Mouse (Mus musculus) neural tube, embryonic 13.5 days (tissue): ENCODE results near the gene Ptov1. TPM values are rescaled to one million over a fixed set of nuclear protein-coding genes. Genes with fewer than 3 reads are reported as not detected.

ENCODE experiments used
- ATAC-seq: fragments of 200-750 bp; cut with Nextera tagmentation; 2 replicates; pipeline ENCODE4 v1.8.0; 2017; ENCODE audit warnings: low read depth, mild to moderate bottlenecking, moderate TSS enrichment, moderate library complexity
- H3K27ac ChIP-seq: fragments of 300-500 bp; sonication (generic); replicated peaks from 2 replicates; pipeline ENCODE4 v1.5.1; 2015; ENCODE audit warnings: moderate library complexity, mild to moderate bottlenecking, inconsistent platforms
- H3K27me3 ChIP-seq: fragments of 300-500 bp; sonication (generic); 2 replicates; pipeline ENCODE4 v1.6.1; 2015; ENCODE audit warnings: mild to moderate bottlenecking, inconsistent platforms
- H3K36me3 ChIP-seq: fragments of 300-500 bp; sonication (generic); 2 replicates; pipeline ENCODE4 v1.6.1; 2015; ENCODE audit warnings: mild to moderate bottlenecking, inconsistent platforms
- H3K4me1 ChIP-seq: fragments of 300-500 bp; sonication (generic); replicated peaks from 2 replicates; pipeline ENCODE4 v1.6.1; 2015; ENCODE audit warnings: inconsistent platforms
- H3K4me2 ChIP-seq: fragments of 300-500 bp; sonication (generic); 2 replicates; pipeline ENCODE4 v1.6.1; 2015; ENCODE audit warnings: inconsistent platforms, mild to moderate bottlenecking, moderate library complexity
- H3K4me3 ChIP-seq: fragments of 300-500 bp; sonication (generic); 2 replicates; pipeline ENCODE4 v1.5.1; 2015; ENCODE audit warnings: mild to moderate bottlenecking, inconsistent platforms
- H3K9ac ChIP-seq: fragments of 300-500 bp; sonication (generic); 2 replicates; pipeline ENCODE4 v1.6.1; 2015; ENCODE audit warnings: moderate library complexity, mild to moderate bottlenecking, inconsistent platforms
- H3K9me3 ChIP-seq: fragments of 300-500 bp; sonication (generic); 2 replicates; pipeline ENCODE4 v1.6.1; 2016; ENCODE audit warnings: inconsistent platforms
- WGBS: fragments of 180-500 bp; shearing (Covaris S2); methylation state at CpG from one replicate; pipeline ENCODE4 v1.1.7; 2015; 5-methylcytosine and 5-hydroxymethylcytosine counted together
- polyA plus RNA-seq: library from polyadenylated mRNA; unstranded; fragments of >200 nt; fragmentation: Nextera tagmentation; extraction: Ambion mirVana; gene quantifications from 2 replicates; pipeline ENCODE4 v1.2.1, GENCODE M21; 2015

Ptov1 gene
- polyA plus RNA-seq, 1 experiment from 2014 or later: 515 TPM

GRCm38 (mm10) chr7:44864595-44865542 lies 4.7 kb downstream of the Ptov1 start:
- peak overlapping the region; percentile 99; the same call in 1 of the 2 replicates for H3K4me2 ChIP-seq
- WGBS: 82% methylated on average over 24 of the region's 24 CpGs
- peak overlapping the region; percentile 50; the same call in 1 of the 2 replicates for H3K9ac ChIP-seq
- H3K27ac ChIP-seq: 0 out of 2 replicates have a peak overlapping the region, but pooled peaks have one; percentile 38
- peaks cover 56% of the 10 kb centered on the region for H3K36me3 ChIP-seq
- ATAC-seq: no peak
- no peaks in the 10 kb centered on the region for H3K27me3 ChIP-seq
- H3K4me1 ChIP-seq: peaks cover 67% of the 10 kb centered on the region
- H3K9me3 ChIP-seq: no peaks in the 10 kb centered on the region
- 0 out of 2 replicates have a peak overlapping the region, but pooled peaks have one; percentile 97 for H3K4me3 ChIP-seq

- no peak overlapping the region for H3K4me2 ChIP-seq
- WGBS: 86% methylated on average over 11 of the region's 11 CpGs
- H3K27me3 ChIP-seq: no peaks in the 10 kb centered on the region
- peaks cover 67% of the 10 kb centered on the region for H3K4me1 ChIP-seq
- no peak overlapping the region; the same call in 1 of the 2 replicates for H3K27ac ChIP-seq
- no peaks in the 10 kb centered on the region for H3K9me3 ChIP-seq
- peaks cover 56% of the 10 kb centered on the region for H3K36me3 ChIP-seq
- H3K4me3 ChIP-seq: no peak overlapping the region
- no peak for ATAC-seq
- no peak overlapping the region for H3K9ac ChIP-seq
Observed at GRCm38 (mm10) chr7:44863982-44864494, 5.5 kb downstream of the Ptov1 start.

DNA sequence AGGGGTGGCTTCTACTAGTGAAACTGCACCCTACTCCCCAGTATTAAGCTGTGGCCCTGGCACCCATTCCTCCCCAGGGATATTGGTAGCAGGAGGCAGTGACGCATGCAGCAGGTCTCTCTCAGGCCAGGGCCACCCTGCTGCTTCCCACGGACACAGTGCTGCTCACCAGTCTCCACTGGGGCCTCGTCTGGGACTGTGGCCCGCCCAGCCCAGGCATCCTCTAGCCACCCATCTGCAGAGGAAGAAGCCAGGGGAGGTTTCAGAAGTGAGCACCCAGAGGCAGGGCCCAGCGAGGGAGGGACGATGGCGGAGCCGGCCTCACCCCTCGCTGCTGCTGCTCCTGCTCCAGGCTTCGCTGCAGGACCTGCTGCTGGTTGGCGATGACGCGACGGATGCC lies 6.4 kb downstream of the Ptov1 start:
- peaks cover 56% of the 10 kb centered on the region for H3K36me3 ChIP-seq
- H3K27me3 ChIP-seq: no peaks in the 10 kb centered on the region
- no peak overlapping the region for H3K9ac ChIP-seq
- no peak for ATAC-seq
- no peak overlapping the region for H3K4me2 ChIP-seq
- WGBS: 90% methylated on average over 14 of the region's 14 CpGs
- peaks cover 68% of the 10 kb centered on the region for H3K4me1 ChIP-seq
- no peak overlapping the region; the same call in 1 of the 2 replicates for H3K27ac ChIP-seq
- H3K9me3 ChIP-seq: no peaks in the 10 kb centered on the region
- no peak overlapping the region for H3K4me3 ChIP-seq

GRCm38 (mm10) chr7:44862434-44862833 lies 7.2 kb downstream of the Ptov1 start:
- Histone ChIP-seq H3K27me3 (no peaks in the 10 kb centered on the region), H3K9me3 (no peaks in the 10 kb centered on the region), H3K9ac (no peak overlapping the region), H3K4me2 (no peak overlapping the region), H3K27ac (no peak overlapping the region), H3K4me3 (no peak overlapping the region), H3K36me3 (peaks cover 56% of the 10 kb centered on the region), H3K4me1 (peaks cover 67% of the 10 kb centered on the region)
- no peak for ATAC-seq
- 90% methylated on average over 8 of the region's 8 CpGs for WGBS

DNA sequence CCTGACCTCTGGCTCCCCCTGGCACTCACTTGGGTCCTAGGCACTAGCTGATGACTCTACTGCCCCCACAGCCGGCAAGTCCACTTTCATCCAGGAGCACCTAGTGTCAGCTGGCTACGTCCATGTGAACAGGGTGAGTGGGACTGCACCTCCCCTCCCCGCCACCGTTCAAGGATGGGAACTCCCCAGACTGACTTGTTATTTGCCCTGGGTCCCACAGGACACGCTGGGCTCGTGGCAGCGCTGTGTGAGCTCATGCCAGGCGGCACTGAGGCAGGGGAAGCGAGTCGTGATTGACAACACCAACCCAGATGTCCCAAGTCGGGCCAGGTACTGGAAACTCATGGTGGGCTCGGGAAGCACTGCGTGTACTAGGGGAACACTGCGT lies 8.2 kb downstream of the Ptov1 start:
- no peak overlapping the region for H3K4me2 ChIP-seq
- H3K27ac ChIP-seq: no peak overlapping the region
- H3K4me3 ChIP-seq: no peak overlapping the region
- 0 out of 2 replicates have a peak overlapping the region, but pooled peaks have one; percentile 43 for H3K9ac ChIP-seq
- H3K9me3 ChIP-seq: no peaks in the 10 kb centered on the region
- ATAC-seq: no peak
- H3K4me1 ChIP-seq: peaks cover 60% of the 10 kb centered on the region
- peaks cover 51% of the 10 kb centered on the region for H3K36me3 ChIP-seq
- WGBS: 82% methylated on average over 14 of the region's 14 CpGs
- no peaks in the 10 kb centered on the region for H3K27me3 ChIP-seq

- Histone ChIP-seq H3K36me3 (peaks cover 44% of the 10 kb centered on the region), H3K4me1 (peaks cover 60% of the 10 kb centered on the region), H3K27ac (peak overlapping the region; percentile 38; the same call in 1 of the 2 replicates), H3K9me3 (no peaks in the 10 kb centered on the region), H3K27me3 (no peaks in the 10 kb centered on the region), H3K9ac (peak overlapping the region; percentile 43; the same call in 1 of the 2 replicates), H3K4me2 (no peak overlapping the region; the same call in 1 of the 2 replicates), H3K4me3 (0 out of 2 replicates have a peak overlapping the region, but pooled peaks have one; percentile 3)
- peak; percentile 3; the same call in 1 of the 2 replicates for ATAC-seq
- WGBS: 59% methylated on average over 22 of the region's 22 CpGs
Observed at GRCm38 (mm10) chr7:44860576-44861428, 8.8 kb downstream of the Ptov1 start.

DNA sequence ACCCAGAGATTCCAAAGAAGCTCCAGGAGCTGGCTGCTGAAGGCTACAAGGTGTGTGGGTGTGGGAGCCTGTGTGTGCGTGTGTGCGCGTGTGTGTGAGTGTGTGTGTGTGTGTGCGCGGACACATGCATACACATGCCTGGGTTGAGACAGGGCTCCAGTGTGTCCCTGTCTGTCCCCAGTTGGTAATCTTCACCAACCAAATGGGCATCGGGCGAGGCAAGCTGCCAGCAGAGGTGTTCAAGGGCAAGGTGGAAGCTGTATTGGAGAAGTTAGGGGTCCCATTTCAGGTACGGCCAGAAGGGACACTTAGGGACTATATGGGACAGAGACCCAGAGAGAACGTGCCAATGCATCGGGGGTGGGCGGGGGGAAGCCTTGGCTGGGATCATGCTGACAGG lies 9.7 kb downstream of the Ptov1 start:
- no peak overlapping the region for H3K9ac ChIP-seq
- WGBS: 92% methylated on average over 11 of the region's 11 CpGs
- ATAC-seq: no peak
- no peaks in the 10 kb centered on the region for H3K27me3 ChIP-seq
- H3K4me1 ChIP-seq: peaks cover 60% of the 10 kb centered on the region
- no peak overlapping the region for H3K27ac ChIP-seq
- no peaks in the 10 kb centered on the region for H3K9me3 ChIP-seq
- no peak overlapping the region for H3K4me2 ChIP-seq
- H3K4me3 ChIP-seq: no peak overlapping the region
- H3K36me3 ChIP-seq: peaks cover 35% of the 10 kb centered on the region

DNA sequence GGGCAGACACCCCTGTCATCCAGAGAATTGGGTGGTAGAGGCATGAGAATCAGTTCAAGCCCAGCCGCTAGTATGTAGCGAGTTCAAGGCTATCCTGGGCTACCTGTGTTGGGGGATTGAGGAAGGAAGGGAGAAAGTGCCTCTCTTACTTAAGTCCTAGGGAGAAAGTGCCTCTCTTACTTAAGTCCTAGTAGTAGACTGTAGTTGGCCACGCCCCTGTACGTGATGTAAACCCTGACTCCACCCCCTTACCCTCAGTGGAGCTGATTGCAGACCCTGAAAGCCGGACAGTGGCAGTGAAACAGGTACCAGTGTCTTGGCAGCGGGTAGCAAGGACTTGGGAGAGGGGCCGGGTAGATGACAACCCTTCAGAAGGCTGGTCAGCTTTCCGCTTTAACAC lies 11.7 kb downstream of the Ptov1 start:
- Histone ChIP-seq H3K4me3 (peak overlapping the region; percentile 73), H3K9ac (peak overlapping the region; percentile 93), H3K4me2 (peak overlapping the region; percentile 97), H3K9me3 (no peaks in the 10 kb centered on the region), H3K27me3 (no peaks in the 10 kb centered on the region), H3K27ac (peak overlapping the region; percentile 95), H3K36me3 (peaks cover 25% of the 10 kb centered on the region), H3K4me1 (peaks cover 67% of the 10 kb centered on the region)
- ATAC-seq: no peak
- 29% methylated on average over 8 of the region's 8 CpGs for WGBS

- H3K4me3 ChIP-seq: peak within 1 kb of the TSS; percentile 73
Observed at GRCm38 (mm10) chr7:44857042-44857552, 12.5 kb downstream of the Ptov1 start, which contains the start of gene Pnkp. Gene Pnkp (plus strand): TSS chr7:44857139.

DNA sequence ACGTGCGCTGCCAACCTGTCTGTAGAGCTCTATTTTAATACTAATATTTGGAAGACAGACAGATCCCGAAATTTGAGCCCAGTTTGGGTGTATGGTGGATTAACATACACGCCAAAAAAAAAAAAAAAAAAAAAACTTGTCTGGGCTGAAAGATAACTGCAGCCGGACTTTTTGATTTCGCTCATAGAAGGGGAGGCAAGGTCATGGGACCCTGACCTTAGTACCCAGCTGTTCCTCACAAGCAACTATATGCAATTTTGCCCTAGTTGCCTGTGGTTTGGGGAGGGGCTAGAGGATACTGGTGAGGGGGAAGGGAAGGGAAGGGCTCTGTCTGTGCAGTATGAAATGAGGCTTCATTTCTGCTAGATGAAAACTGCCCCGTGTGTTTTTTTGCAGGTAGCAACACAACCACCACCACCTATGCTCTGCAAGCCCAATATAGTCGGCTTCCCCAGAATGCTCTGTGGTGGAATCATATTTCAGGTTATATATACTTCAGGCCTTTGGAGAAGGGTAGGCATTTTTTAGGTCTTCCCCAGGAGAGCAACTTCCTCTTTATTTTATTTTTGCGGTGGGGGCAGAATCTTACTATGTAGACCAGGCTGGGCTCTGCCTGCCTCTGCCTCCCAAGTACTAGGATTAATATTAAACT lies 13.2 kb downstream of the Ptov1 start:
- peak overlapping the region; percentile 95 for H3K27ac ChIP-seq
- no peak for ATAC-seq
- H3K9me3 ChIP-seq: no peaks in the 10 kb centered on the region
- peak overlapping the region; percentile 93 for H3K9ac ChIP-seq
- H3K4me2 ChIP-seq: peak overlapping the region; percentile 97
- H3K4me1 ChIP-seq: peaks cover 73% of the 10 kb centered on the region
- WGBS: 66% methylated on average over 9 of the region's 9 CpGs
- H3K4me3 ChIP-seq: peak overlapping the region; percentile 73
- H3K36me3 ChIP-seq: peaks cover 16% of the 10 kb centered on the region
- no peaks in the 10 kb centered on the region for H3K27me3 ChIP-seq

More at GRCm38 (mm10) chr7:44857042-44857552, 12.5 kb downstream of the Ptov1 start, which contains the start of gene Pnkp:
- Histone ChIP-seq H3K9me3 (no peaks in the 10 kb centered on the region), H3K9ac (peak within 1 kb of the TSS; percentile 93), H3K27ac (peak within 1 kb of the TSS; percentile 95), H3K36me3 (peaks cover 23% of the 10 kb centered on the region), H3K4me2 (peak within 1 kb of the TSS; percentile 97), H3K27me3 (no peaks in the 10 kb centered on the region), H3K4me1 (peaks cover 73% of the 10 kb centered on the region)
- ATAC-seq: peak; percentile 36
- WGBS: under 1% methylated on average over 32 of the region's 32 CpGs

GRCm38 (mm10) chr7:44855036-44855435 lies 14.6 kb downstream of the Ptov1 start:
- peaks cover 72% of the 10 kb centered on the region for H3K4me1 ChIP-seq

More at GRCm38 (mm10) chr7:44855036-44855435, 14.6 kb downstream of the Ptov1 start:
- Histone ChIP-seq H3K4me2 (peak overlapping the region; percentile 77), H3K9ac (peak overlapping the region; percentile 81), H3K4me3 (peak overlapping the region; percentile 43), H3K36me3 (peaks cover 16% of the 10 kb centered on the region), H3K9me3 (no peaks in the 10 kb centered on the region), H3K27ac (peak overlapping the region; percentile 93), H3K27me3 (no peaks in the 10 kb centered on the region)
- no peak for ATAC-seq
- 37% methylated on average over 10 of the region's 10 CpGs for WGBS
